Mouse (Mus musculus) frontal cortex, postnatal 10 days (tissue): ENCODE data around the gene Zfand2a.

Source experiments
- DNase-seq, 2 experiments: peaks; one replicate each; pipeline ENCODE4 v3.0.0; 2022; ENCODE audit warnings: low spot score in 2 of 2, mixed read lengths in 1 of 2

Gene Zfand2a

GRCm38 (mm10) chr5:139484185-139484814 is at the start of gene Zfand2a:
Zfand2a (minus strand) TSS chr5:139484549.
- DNase-seq: peak; percentile 100

GRCm38 (mm10) chr5:139528851-139529250 is 44.5 kb upstream of the Zfand2a start:
- DNase-seq: no peak

GRCm38 (mm10) chr5:139521987-139522386 is 37.6 kb upstream of the Zfand2a start:
- no peak for DNase-seq

- peak in 1 of 2 experiments; percentile 28 for DNase-seq
Observed at GRCm38 (mm10) chr5:139520069-139520834, 35.9 kb upstream of the Zfand2a start.

GRCm38 (mm10) chr5:139516281-139516680 is 31.9 kb upstream of the Zfand2a start:
- DNase-seq: no peak

GRCm38 (mm10) chr5:139512201-139512600 is 27.9 kb upstream of the Zfand2a start:
- no peak for DNase-seq

- no peak for DNase-seq
Observed at GRCm38 (mm10) chr5:139510682-139511366, 26.5 kb upstream of the Zfand2a start.

- DNase-seq: no peak
Observed at GRCm38 (mm10) chr5:139506207-139506606, 21.9 kb upstream of the Zfand2a start.

GRCm38 (mm10) chr5:139505073-139505606 is 20.8 kb upstream of the Zfand2a start:
- DNase-seq: peak in 1 of 2 experiments; percentile 65

GRCm38 (mm10) chr5:139502281-139502680 is 17.9 kb upstream of the Zfand2a start:
- DNase-seq: no peak

- no peak for DNase-seq
Observed at GRCm38 (mm10) chr5:139498791-139499190, 14.4 kb upstream of the Zfand2a start.

GRCm38 (mm10) chr5:139496939-139497338 is 12.6 kb upstream of the Zfand2a start:
- no peak for DNase-seq

- no peak for DNase-seq
Observed at GRCm38 (mm10) chr5:139495019-139495669, 10.8 kb upstream of the Zfand2a start.

GRCm38 (mm10) chr5:139493690-139494089 is 9.3 kb upstream of the Zfand2a start:
- no peak for DNase-seq

- no peak for DNase-seq
Observed at GRCm38 (mm10) chr5:139491348-139491747, 7.0 kb upstream of the Zfand2a start.

GRCm38 (mm10) chr5:139490131-139490530 is 5.8 kb upstream of the Zfand2a start:
- DNase-seq: no peak

- DNase-seq: no peak
Observed at GRCm38 (mm10) chr5:139483171-139483848, 1.0 kb downstream of the Zfand2a start.

- no peak for DNase-seq
Observed at GRCm38 (mm10) chr5:139480406-139480805, 3.9 kb downstream of the Zfand2a start.

GRCm38 (mm10) chr5:139479088-139479487 is 5.3 kb downstream of the Zfand2a start:
- DNase-seq: no peak

- DNase-seq: no peak
Observed at GRCm38 (mm10) chr5:139474741-139475140, 9.6 kb downstream of the Zfand2a start.

GRCm38 (mm10) chr5:139467998-139468397 is 16.4 kb downstream of the Zfand2a start:
- peak in 1 of 2 experiments; percentile 33 for DNase-seq
